Mouse (Mus musculus) lung, postnatal 0 days (tissue): ENCODE measurements at regions not wholly inside any gene's neighbourhood (a gene's known extent, or its start where the extent isn't known, plus 50 kb on each side); places are given as distances from the start of the nearest gene placed in this dataset.

Source experiments
- CTCF ChIP-seq: IDR thresholded peaks from 2 replicates; pipeline ENCODE4 v1.5.1; 2016; ENCODE audit warnings: antibody characterized with exemption, mild to moderate bottlenecking
- EP300 ChIP-seq: IDR thresholded peaks from 2 replicates; pipeline ENCODE4 v1.6.1; 2016; ENCODE audit warnings: antibody characterized with exemption, mild to moderate bottlenecking, control low read depth

DNA sequence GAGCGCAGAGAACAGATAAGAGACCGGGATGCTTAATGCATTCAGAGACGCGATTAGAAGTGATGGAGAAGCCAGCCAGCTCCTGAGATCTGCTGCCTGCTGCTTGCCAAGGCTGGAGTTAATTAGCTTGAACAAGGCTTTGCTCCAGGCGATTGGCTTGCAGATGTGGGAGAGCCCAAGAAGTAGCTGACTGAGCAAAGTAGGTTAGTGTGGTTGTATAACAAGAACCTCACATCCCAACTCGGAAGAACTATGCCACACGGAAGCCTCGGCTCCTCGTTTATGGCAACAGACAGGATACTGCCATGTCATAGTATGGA is 768.5 kb downstream of the Ryr2 start:
- TF ChIP-seq CTCF (no peak), EP300 (no peak)
